Mouse (Mus musculus) limb, embryonic 11.5 days (tissue): Measurements from ENCODE around the gene Bak1. TPM values are rescaled to one million over a fixed set of nuclear protein-coding genes. Genes with fewer than 3 reads are reported as not detected.
"Not testable (repeated sequence)": the region's sequence is repeated elsewhere in the genome, so short reads cannot be mapped to it uniquely, and the experiment has no call there.

Source experiments
- ATAC-seq: fragments of 200-750 bp; cut with Nextera tagmentation; 2 replicates; pipeline ENCODE4 v1.8.0; 2017; ENCODE audit warnings: low read depth; ENCODE audit not compliant: insufficient number of reproducible peaks, low FRiP score, low TSS enrichment
- DNase-seq: peaks from one replicate; pipeline ENCODE4 v3.0.0-alpha.2; 2015; ENCODE audit warnings: low spot score
- H3K27ac ChIP-seq: fragments of 300-500 bp; sonication (generic); replicated peaks from 2 replicates; pipeline ENCODE4 v1.5.1; 2014; ENCODE audit warnings: low read depth, mild to moderate bottlenecking, low read length
- H3K27me3 ChIP-seq: fragments of 300-500 bp; sonication (generic); 2 replicates; pipeline ENCODE4 v1.6.1; 2014; ENCODE audit warnings: mild to moderate bottlenecking, low read length, mixed read lengths; ENCODE audit not compliant: control insufficient read depth, insufficient read depth
- H3K36me3 ChIP-seq: fragments of 300-500 bp; sonication (generic); 2 replicates; pipeline ENCODE4 v1.6.1; 2014; ENCODE audit warnings: mild to moderate bottlenecking, low read length, moderate library complexity, mixed read lengths; ENCODE audit not compliant: control insufficient read depth, insufficient read depth
- H3K4me1 ChIP-seq: fragments of 300-500 bp; sonication (generic); 2 replicates; pipeline ENCODE4 v1.6.1; 2014; ENCODE audit warnings: low read length, mixed read lengths; ENCODE audit not compliant: control insufficient read depth, insufficient read depth
- H3K4me2 ChIP-seq: fragments of 300-500 bp; sonication (generic); 2 replicates; pipeline ENCODE4 v1.6.1; 2014; ENCODE audit warnings: low read depth, mild to moderate bottlenecking, moderate library complexity; ENCODE audit not compliant: severe bottlenecking
- H3K4me3 ChIP-seq: fragments of 300-500 bp; sonication (generic); 2 replicates; pipeline ENCODE4 v1.5.1; 2014; ENCODE audit warnings: low read depth, low read length
- H3K9ac ChIP-seq: fragments of 300-500 bp; sonication (generic); 2 replicates; pipeline ENCODE4 v1.6.1; 2014; ENCODE audit warnings: mild to moderate bottlenecking, low read length
- H3K9me3 ChIP-seq: fragments of 300-500 bp; sonication (generic); 2 replicates; pipeline ENCODE4 v1.6.1; 2016; ENCODE audit warnings: low read length; ENCODE audit not compliant: control insufficient read depth
- WGBS: fragments of 180-500 bp; shearing (Covaris S2); extraction: QIAGEN DNeasy Blood & Tissue Kit; methylation state at CpG from one replicate; pipeline ENCODE4 v1.1.7; 2014; 5-methylcytosine and 5-hydroxymethylcytosine counted together
- polyA plus RNA-seq: library from polyadenylated mRNA; unstranded; fragments of >200 nt; fragmentation: Nextera tagmentation; extraction: Ambion mirVana; gene quantifications from 2 replicates; pipeline ENCODE4 v1.2.1, GENCODE M21; 2014

Bak1 gene
- polyA plus RNA-seq, 1 experiment from 2014 or later: 15.6 TPM

- Histone ChIP-seq H3K27me3 (no peaks in the 10 kb centered on the region), H3K9ac (no peak overlapping the region), H3K36me3 (peaks cover 20% of the 10 kb centered on the region), H3K4me1 (no peaks in the 10 kb centered on the region), H3K27ac (no peak overlapping the region), H3K4me2 (no peak overlapping the region), H3K9me3 (no peaks in the 10 kb centered on the region), H3K4me3 (no peak overlapping the region)
- DNase-seq (no peak), ATAC-seq (no peak)
- WGBS: 86% methylated on average over 2 of the region's 2 CpGs
These were observed 47.8 kb downstream of the Bak1 start for GRCm38 (mm10) chr17:26981050-26981449.

GRCm38 (mm10) chr17:26979426-26979825, 49.4 kb downstream of the Bak1 start:
- H3K36me3 ChIP-seq: peaks cover 27% of the 10 kb centered on the region
- no peaks in the 10 kb centered on the region for H3K9me3 ChIP-seq
- ATAC-seq (no peak), DNase-seq (no peak)
- no peak overlapping the region for H3K27ac ChIP-seq
- H3K4me1 ChIP-seq: no peaks in the 10 kb centered on the region
- H3K9ac ChIP-seq: no peak overlapping the region
- H3K27me3 ChIP-seq: no peaks in the 10 kb centered on the region
- WGBS: 75% methylated on average over 2 of the region's 2 CpGs
- H3K4me2 ChIP-seq: no peak overlapping the region
- H3K4me3 ChIP-seq: no peak overlapping the region

- not testable (repeated sequence) for H3K9ac ChIP-seq, ATAC-seq, H3K9me3 ChIP-seq, H3K4me3 ChIP-seq, DNase-seq, H3K4me2 ChIP-seq, H3K27ac ChIP-seq, H3K27me3 ChIP-seq, H3K4me1 ChIP-seq
- WGBS: 92% methylated on average over 6 of the region's 6 CpGs
- H3K36me3 ChIP-seq: peaks cover 27% of the 10 kb centered on the region
These were observed 51.5 kb downstream of the Bak1 start for GRCm38 (mm10) chr17:26977354-26977753.

GRCm38 (mm10) chr17:26975415-26975814, 53.4 kb downstream of the Bak1 start:
- peaks cover 18% of the 10 kb centered on the region for H3K4me1 ChIP-seq
- no peak overlapping the region for H3K27ac ChIP-seq
- ATAC-seq (no peak), DNase-seq (no peak)
- no peaks in the 10 kb centered on the region for H3K9me3 ChIP-seq
- H3K4me2 ChIP-seq: no peak overlapping the region
- H3K36me3 ChIP-seq: peaks cover 24% of the 10 kb centered on the region
- no peak overlapping the region for H3K4me3 ChIP-seq
- H3K9ac ChIP-seq: no peak overlapping the region
- H3K27me3 ChIP-seq: no peaks in the 10 kb centered on the region

- 95% methylated on average over 15 of the region's 15 CpGs for WGBS
- Histone ChIP-seq H3K36me3 (peaks cover 24% of the 10 kb centered on the region), H3K27me3 (no peaks in the 10 kb centered on the region), H3K9me3 (no peaks in the 10 kb centered on the region), H3K4me1 (peaks cover 18% of the 10 kb centered on the region), H3K4me3 (no peak overlapping the region), H3K4me2 (peak overlapping the region; percentile 89; the same call in 1 of the 2 replicates), H3K9ac (no peak overlapping the region), H3K27ac (no peak overlapping the region)
- DNase-seq: no peak
- no peak for ATAC-seq
These were observed 54.3 kb downstream of the Bak1 start for GRCm38 (mm10) chr17:26974547-26974946.

- H3K4me1 ChIP-seq: peaks cover 18% of the 10 kb centered on the region
- peak within 1 kb of the TSS; percentile 78 for H3K9ac ChIP-seq
- DNase-seq (peak; percentile 96), ATAC-seq (peak; percentile 98)
- under 1% methylated on average over 75 of the region's 75 CpGs for WGBS
- no peaks in the 10 kb centered on the region for H3K27me3 ChIP-seq
- peak within 1 kb of the TSS; percentile 64 for H3K4me3 ChIP-seq
- H3K9me3 ChIP-seq: no peaks in the 10 kb centered on the region
- H3K4me2 ChIP-seq: peak within 1 kb of the TSS; percentile 89
- peaks cover 18% of the 10 kb centered on the region for H3K36me3 ChIP-seq
- H3K27ac ChIP-seq: peak within 1 kb of the TSS; percentile 79
These were observed 55.9 kb downstream of the Bak1 start, which contains the start of gene Zbtb9 for GRCm38 (mm10) chr17:26972703-26973574. Zbtb9 (plus strand) TSS chr17:26973167.

- H3K9ac ChIP-seq: peak overlapping the region; percentile 78
- peak overlapping the region; percentile 64 for H3K4me3 ChIP-seq
- H3K4me2 ChIP-seq: peak overlapping the region; percentile 89
- WGBS: 8% methylated on average over 3 of the region's 3 CpGs
- H3K36me3 ChIP-seq: peaks cover 13% of the 10 kb centered on the region
- no peak for ATAC-seq
- H3K9me3 ChIP-seq: no peaks in the 10 kb centered on the region
- H3K27ac ChIP-seq: no peak overlapping the region
- H3K4me1 ChIP-seq: peaks cover 18% of the 10 kb centered on the region
- no peak for DNase-seq
- no peaks in the 10 kb centered on the region for H3K27me3 ChIP-seq
These were observed 56.7 kb downstream of the Bak1 start for GRCm38 (mm10) chr17:26972107-26972506.

GRCm38 (mm10) chr17:26971247-26971905, 57.4 kb downstream of the Bak1 start:
- Histone ChIP-seq H3K9me3 (no peaks in the 10 kb centered on the region), H3K4me1 (peaks cover 18% of the 10 kb centered on the region), H3K27ac (no peak overlapping the region), H3K4me3 (peak overlapping the region; percentile 64; the same call in 1 of the 2 replicates), H3K4me2 (peak overlapping the region; percentile 89; the same call in 1 of the 2 replicates), H3K9ac (peak overlapping the region; percentile 34), H3K27me3 (no peaks in the 10 kb centered on the region), H3K36me3 (peaks cover 13% of the 10 kb centered on the region)
- DNase-seq: no peak
- ATAC-seq: no peak
- WGBS: 64% methylated on average over 8 of the region's 8 CpGs
